Mouse (Mus musculus) liver, adult (tissue): ENCODE results near the gene 9230113P08Rik.
"Not testable (repeated sequence)": the region's sequence is repeated elsewhere in the genome, so short reads cannot be mapped to it uniquely, and the experiment has no call there.

Experiments used
- GATA4 ChIP-seq: IDR thresholded peaks from 2 replicates; pipeline ENCODE4 v1.6.1; 2014; ENCODE audit warnings: mild to moderate bottlenecking, low read length; ENCODE audit not compliant: insufficient replicate concordance

Gene 9230113P08Rik

DNA sequence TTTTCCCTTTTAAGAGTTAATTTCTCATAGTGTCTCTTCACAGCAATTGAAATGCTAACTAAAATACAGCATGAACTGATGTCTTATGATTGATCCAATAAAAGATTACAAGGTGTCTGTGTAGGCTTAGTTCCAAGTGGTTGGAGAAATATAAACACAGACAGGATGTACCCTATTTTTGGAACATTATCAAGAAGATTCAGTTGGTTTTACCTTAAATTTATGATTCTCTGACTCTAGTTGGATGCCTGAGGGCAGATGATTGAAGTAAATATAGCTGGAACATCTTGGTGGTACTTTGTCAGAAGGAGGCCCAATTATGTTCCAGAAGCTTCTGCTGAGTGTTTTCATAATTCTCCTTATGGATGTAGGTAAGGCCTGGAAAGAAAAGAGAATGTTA, at the start of gene 9230113P08Rik:
Gene 9230113P08Rik, plus strand, starts transcription at position 301 of the 400 bp plus-strand sequence.
- not testable (repeated sequence) for TF ChIP-seq GATA4

DNA sequence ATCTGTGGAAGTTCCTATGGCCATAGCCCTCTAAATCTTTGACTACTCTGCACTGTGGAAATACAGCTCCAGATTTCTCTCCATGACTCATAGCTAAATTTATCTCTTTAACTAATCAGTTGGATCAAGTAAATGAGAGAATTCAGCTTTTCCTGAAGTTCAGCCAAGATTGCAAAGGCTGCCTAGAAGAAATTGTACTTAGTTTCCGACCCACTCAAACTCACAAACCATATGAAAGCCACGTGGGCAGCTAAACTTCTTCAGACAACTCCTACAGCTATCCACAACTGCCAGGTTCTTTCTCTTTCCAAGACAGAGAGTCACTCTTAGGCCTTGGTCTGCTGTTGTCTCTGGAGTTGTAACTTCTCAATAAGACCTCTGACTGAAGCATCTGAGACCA, 3.7 kb upstream of the 9230113P08Rik start:
- TF ChIP-seq GATA4, result no peak

DNA sequence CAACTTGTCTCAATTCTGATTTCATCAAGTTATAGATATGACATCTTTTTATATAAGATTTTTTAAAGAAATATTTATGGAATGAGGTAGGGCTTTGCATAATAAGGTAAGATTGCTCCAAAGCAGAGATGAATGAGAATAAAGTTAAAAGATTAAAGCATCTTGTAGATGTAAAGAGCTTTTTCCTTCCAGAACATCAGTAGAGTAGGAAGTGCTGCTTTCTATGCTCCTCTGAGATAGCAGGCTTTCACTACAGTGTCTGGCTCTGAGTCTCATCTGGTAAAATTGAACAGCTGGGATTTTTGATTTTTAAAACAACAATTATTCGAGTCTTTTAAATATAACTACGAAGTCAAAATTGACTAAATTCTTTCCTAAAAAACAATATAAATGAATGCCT, 22.6 kb downstream of the 9230113P08Rik start:
- TF ChIP-seq GATA4, result no peak
